In the genomic region with DNA sequence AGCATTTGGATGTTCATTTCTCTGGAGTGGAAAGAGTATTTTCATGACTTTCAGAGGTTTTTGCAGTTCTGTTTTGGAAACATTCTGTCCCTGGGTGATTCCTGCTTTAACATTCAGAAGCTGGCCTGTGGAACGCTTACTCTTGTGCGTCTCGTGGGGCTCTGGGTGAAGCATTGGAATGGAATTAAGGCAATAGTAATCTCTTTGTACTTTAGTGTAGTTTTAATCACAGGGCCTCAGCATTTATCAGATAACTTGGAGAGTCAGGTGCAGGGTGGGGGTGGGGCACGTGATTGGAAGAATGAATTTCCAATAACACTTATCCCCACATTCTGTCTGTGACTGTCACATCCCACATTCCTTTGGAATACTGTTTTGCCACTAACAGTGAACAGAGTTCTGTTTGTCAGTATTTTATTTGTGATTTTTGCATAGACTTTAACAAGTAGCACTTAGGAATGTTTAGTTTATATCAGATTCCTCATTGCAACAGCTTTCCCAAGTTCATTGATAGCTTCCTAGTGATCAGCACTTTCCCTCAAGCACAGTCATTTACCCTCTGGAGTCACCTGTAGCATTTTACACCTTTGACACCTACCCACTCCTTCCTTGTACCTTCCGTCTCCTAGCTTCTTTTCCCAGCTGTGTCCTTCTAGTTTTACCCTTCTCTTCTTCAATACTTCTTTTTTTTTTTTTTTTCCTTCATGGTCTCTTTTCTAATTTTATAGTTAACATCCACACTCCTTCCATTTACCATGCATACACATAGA, we compare ENCODE assay signal across 14 mouse cellular contexts.
"Had no signal": no experiment of that assay in that cellular context is flagged by ENCODE, and none has a peak within 500 bp of the region (broad histone marks: within the 10 kb centered on the region; RNA-seq: fewer than 3 reads in every experiment).

No protein-coding gene starts in this region.

- H3K4me2 ChIP-seq: limb, embryonic 13.5 days; midbrain, embryonic 12.5 days; neural tube, embryonic 13.5 days had no signal

- H3K9ac ChIP-seq: limb, embryonic 13.5 days; liver, embryonic 14.5 days; midbrain, embryonic 12.5 days; neural tube, embryonic 13.5 days had no signal

- H3K4me1 ChIP-seq: midbrain, embryonic 12.5 days; neural tube, embryonic 13.5 days had no signal

- H3K9me3 ChIP-seq: limb, embryonic 13.5 days; midbrain, embryonic 12.5 days; neural tube, embryonic 13.5 days had no signal

- H3K27ac ChIP-seq: limb, embryonic 13.5 days; liver, embryonic 14.5 days; midbrain, embryonic 12.5 days; neural tube, embryonic 13.5 days had no signal

- DNase-seq: kidney, adult 18-20 months; kidney, postnatal 10 days; layer of hippocampus, adult 9-11 months; left cerebral cortex, postnatal 4 days; lung, adult 18-20 months; retina, postnatal 1 day; right cerebral cortex, postnatal 4 days; thymus, adult 18-20 months; thymus, postnatal 14 days had no signal

- ATAC-seq: midbrain, embryonic 16.5 days had no signal

- H3K4me3 ChIP-seq: limb, embryonic 13.5 days; midbrain, embryonic 12.5 days; neural tube, embryonic 13.5 days had no signal

- H3K27me3 ChIP-seq: limb, embryonic 13.5 days; midbrain, embryonic 12.5 days; neural tube, embryonic 13.5 days had no signal

- H3K36me3 ChIP-seq: limb, embryonic 13.5 days; midbrain, embryonic 12.5 days; neural tube, embryonic 13.5 days had no signal
